Mouse (Mus musculus) G1E-ER4 (cell line): Measurements from ENCODE around the gene Hmgcr. TPM values are rescaled to one million over a fixed set of nuclear protein-coding genes. Genes with fewer than 3 reads are reported as not detected.

Source experiments
- GATA1 ChIP-seq: IDR thresholded peaks from one replicate; pipeline ENCODE4 v1.8.0; 2012; ENCODE audit warnings: low read length, inconsistent platforms
- polyA plus RNA-seq: library from polyadenylated mRNA; stranded (reverse); fragments of >175 nt; gene quantifications from 2 replicates; pipeline ENCODE4 v1.2.3, GENCODE M21; 2012

Gene Hmgcr
- polyA plus RNA-seq, 1 experiment = 17.5 TPM

DNA sequence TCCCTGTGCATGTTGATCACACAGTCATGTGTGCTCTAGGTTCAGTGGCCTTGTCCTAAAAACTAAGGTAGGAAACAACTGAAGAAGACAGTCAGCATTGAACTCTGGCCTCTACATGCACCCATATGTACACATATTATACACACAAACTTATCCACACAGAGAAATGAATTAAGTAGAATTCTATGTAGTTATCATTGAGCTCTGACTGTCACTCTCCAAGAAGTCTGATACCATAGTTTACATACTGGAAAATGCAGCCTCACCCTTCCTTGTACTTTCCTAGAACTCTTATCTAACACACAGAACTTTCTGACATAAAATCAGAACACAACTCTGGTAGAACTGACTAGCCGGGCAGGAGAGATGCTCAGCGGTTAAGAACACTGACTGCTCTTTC, 66.5 kb downstream of the Hmgcr start:
- TF ChIP-seq GATA1 = no peak

DNA sequence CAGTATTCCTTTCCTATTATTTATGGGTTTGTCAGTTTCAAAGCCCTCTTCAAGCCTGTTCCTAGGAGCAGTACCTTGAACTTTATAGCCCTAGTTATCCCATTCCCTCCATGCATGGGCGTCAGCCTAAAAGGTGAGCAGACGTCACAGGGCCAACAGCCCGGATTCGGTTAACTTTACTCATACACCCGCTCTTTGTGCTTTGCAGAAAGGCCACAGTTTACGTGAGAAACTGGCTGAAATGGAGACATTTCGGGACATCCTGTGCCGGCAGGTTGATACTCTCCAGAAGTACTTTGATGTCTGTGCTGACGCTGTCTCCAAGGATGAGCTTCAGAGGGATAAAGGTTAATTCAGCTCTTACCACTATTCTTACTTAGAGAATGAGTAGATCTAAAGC, 71.6 kb downstream of the Hmgcr start:
- no peak for TF ChIP-seq GATA1

Other genes starting within 250 kb of the Hmgcr start
- not detected in 2 replicates for gene Ankdd1b, start 199.7 kb downstream of the Hmgcr start, polyA plus RNA-seq
- gene Gm17622, start 180.2 kb downstream of the Hmgcr start, polyA plus RNA-seq = not detected in 2 replicates
- gene Polk, start 128.4 kb downstream of the Hmgcr start, polyA plus RNA-seq = 0.21 and 0.41 TPM in 2 replicates
- gene Col4a3bp, start 128.3 kb downstream of the Hmgcr start, polyA plus RNA-seq = 27.4 and 34.7 TPM in 2 replicates
- gene Ankrd31, start 77.3 kb upstream of the Hmgcr start, polyA plus RNA-seq = not detected in 2 replicates